Mouse (Mus musculus): ENCODE data around the gene Ccdc137. TPM values are rescaled to one million over a fixed set of nuclear protein-coding genes. Genes with fewer than 3 reads are reported as not detected.

Ccdc137 gene
- polyA plus RNA-seq, 1 experiment from 2014 or later = 18.6 TPM

DNA sequence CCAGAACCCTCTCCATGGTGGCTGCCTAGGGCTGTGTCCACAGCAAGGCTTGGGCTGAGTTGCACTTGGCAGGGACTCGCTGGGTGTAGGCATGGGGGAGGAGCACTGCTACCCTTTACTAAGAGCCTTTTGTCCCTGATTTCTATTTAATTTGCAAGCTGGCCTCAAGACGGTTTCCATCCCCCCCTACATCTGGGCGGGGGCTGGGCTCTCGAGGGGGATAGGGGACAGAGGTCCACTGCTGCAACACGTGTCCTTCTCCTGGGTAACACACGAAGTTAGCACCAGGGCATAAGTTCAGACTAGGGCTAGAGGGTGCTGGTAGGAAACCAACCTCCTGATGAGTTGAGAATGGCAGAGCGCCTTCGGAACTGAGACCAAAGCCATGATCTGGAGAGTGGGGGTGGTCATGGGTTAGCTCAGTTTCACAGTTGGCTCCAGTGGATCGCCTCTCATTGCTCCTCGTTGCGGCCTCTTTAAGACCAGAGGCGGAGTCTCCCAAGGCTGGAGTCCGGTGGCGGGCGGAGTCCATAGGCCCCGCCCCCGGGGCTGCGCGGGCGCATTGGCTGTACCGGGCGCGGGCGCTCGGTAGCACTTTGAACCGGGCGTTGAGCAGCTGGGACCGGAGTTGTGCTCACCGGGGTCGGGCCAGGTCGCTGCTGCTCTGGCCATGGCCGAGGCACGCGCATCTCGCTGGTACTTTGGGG is 33.6 kb downstream of the Ccdc137 start, which contains the start of gene Slc25a10:
Slc25a10 (plus strand) TSS at position 524 of the 707 bp plus-strand sequence.
- no peaks in the 10 kb centered on the region for H3K9me3 ChIP-seq (replicated peaks; ENCODE audit: control insufficient read depth, low read length)
- H3K4me3 ChIP-seq (ENCODE audit: low read depth, low read length) = peak within 1 kb of the TSS; percentile 95
- ATAC-seq (peak; percentile 85), DNase-seq (ENCODE audit: low spot score) (peak; percentile 93)
- H3K27me3 ChIP-seq (replicated peaks; ENCODE audit: control insufficient read depth, insufficient read depth, low read length) = no peaks in the 10 kb centered on the region
- peak within 1 kb of the TSS; percentile 80 for H3K9ac ChIP-seq (ENCODE audit: low read length)
- H3K36me3 ChIP-seq (ENCODE audit: control insufficient read depth, insufficient read depth, low read length) = peaks cover 60% of the 10 kb centered on the region
- peak within 1 kb of the TSS; percentile 76 for H3K27ac ChIP-seq (ENCODE audit: low read depth, low read length)
- WGBS = 0% methylated on average over 35 of the region's 35 CpGs
- peaks cover 18% of the 10 kb centered on the region for H3K4me1 ChIP-seq (ENCODE audit: control insufficient read depth, insufficient read depth, low read length)
- peak within 1 kb of the TSS; percentile 98 for H3K4me2 ChIP-seq (ENCODE audit: low read length)

DNA sequence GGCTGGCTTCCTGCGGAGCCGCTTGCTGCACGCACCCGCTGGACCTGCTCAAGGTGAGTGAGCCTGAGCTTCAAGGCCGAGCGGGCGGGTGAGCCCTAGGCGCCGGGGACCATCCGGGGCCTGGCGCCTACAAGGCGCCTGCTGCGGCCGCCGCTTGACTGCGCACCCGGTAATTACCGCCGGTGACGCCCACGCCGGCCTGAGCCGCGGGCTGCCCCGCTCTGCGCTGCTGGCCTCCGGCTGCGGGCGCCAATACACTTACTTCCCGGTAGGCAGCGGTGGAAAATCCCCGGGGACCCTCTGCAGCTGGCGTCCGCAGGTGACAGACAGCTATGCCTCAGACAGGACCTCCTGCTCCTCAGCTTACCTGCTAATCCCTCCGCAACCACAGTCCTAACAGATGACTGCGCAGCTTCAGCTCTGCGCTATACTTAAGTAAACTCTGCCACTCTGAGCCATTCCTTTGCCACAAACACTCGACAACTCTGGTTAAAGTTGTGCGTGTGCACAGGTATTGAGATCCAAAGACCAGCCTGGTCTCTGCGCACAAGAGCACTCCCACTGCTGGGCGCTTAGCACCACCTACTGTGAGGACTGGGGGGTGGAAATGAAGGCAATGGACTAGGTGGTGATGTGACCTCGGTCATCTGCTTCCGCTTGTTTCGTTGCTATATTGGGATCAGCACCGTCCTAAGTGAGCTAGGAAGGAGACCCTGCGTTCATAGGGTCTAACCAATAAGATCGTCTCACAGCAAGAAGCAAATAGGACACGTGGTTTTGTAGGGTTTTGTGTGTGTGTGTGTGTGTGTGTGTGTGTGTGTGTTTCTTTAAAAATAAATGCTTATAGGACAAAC is 34.3 kb downstream of the Ccdc137 start:
- peaks cover 18% of the 10 kb centered on the region for H3K4me1 ChIP-seq (ENCODE audit: control insufficient read depth, insufficient read depth, low read length)
- H3K27me3 ChIP-seq (replicated peaks; ENCODE audit: control insufficient read depth, insufficient read depth, low read length) = no peaks in the 10 kb centered on the region
- DNase-seq (ENCODE audit: low spot score) = peak; percentile 49
- H3K4me3 ChIP-seq (ENCODE audit: low read depth, low read length) = peak overlapping the region; percentile 95
- peak; percentile 32 for ATAC-seq
- no peaks in the 10 kb centered on the region for H3K9me3 ChIP-seq (replicated peaks; ENCODE audit: control insufficient read depth, low read length)
- peak overlapping the region; percentile 98 for H3K4me2 ChIP-seq (ENCODE audit: low read length)
- under 1% methylated on average over 48 of the region's 48 CpGs for WGBS
- H3K27ac ChIP-seq (ENCODE audit: low read depth, low read length) = peak overlapping the region; percentile 76
- peak overlapping the region; percentile 80 for H3K9ac ChIP-seq (ENCODE audit: low read length)
- peaks cover 60% of the 10 kb centered on the region for H3K36me3 ChIP-seq (ENCODE audit: control insufficient read depth, insufficient read depth, low read length)

DNA sequence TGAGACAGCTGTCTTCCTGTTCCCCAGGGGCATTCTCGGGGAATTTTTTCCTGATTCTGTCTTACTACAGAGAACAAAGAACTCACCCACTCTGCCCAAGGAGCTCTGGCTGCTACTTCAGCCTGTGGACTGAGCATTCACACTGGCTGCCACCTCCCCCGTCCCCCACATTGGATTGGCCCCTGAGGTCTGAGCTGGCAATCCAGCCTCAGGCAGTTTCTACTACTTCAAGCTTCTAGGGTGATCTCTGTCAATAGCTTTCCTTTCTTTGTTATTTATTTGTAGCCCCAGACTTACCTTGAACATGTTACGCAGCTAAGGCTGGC is 34.9 kb downstream of the Ccdc137 start:
- ATAC-seq = no peak
- peak overlapping the region; percentile 80 for H3K9ac ChIP-seq (ENCODE audit: low read length)
- peak overlapping the region; percentile 98 for H3K4me2 ChIP-seq (ENCODE audit: low read length)
- H3K27ac ChIP-seq (ENCODE audit: low read depth, low read length) = no peak overlapping the region; the same call in 1 of the 2 replicates
- no peaks in the 10 kb centered on the region for H3K9me3 ChIP-seq (replicated peaks; ENCODE audit: control insufficient read depth, low read length)
- H3K36me3 ChIP-seq (ENCODE audit: control insufficient read depth, insufficient read depth, low read length) = peaks cover 60% of the 10 kb centered on the region
- WGBS = 23% methylated on average over 3 of the region's 3 CpGs
- no peak for DNase-seq (ENCODE audit: low spot score)
- H3K4me3 ChIP-seq (ENCODE audit: low read depth, low read length) = peak overlapping the region; percentile 95
- H3K27me3 ChIP-seq (replicated peaks; ENCODE audit: control insufficient read depth, insufficient read depth, low read length) = no peaks in the 10 kb centered on the region
- H3K4me1 ChIP-seq (ENCODE audit: control insufficient read depth, insufficient read depth, low read length) = peaks cover 18% of the 10 kb centered on the region

DNA sequence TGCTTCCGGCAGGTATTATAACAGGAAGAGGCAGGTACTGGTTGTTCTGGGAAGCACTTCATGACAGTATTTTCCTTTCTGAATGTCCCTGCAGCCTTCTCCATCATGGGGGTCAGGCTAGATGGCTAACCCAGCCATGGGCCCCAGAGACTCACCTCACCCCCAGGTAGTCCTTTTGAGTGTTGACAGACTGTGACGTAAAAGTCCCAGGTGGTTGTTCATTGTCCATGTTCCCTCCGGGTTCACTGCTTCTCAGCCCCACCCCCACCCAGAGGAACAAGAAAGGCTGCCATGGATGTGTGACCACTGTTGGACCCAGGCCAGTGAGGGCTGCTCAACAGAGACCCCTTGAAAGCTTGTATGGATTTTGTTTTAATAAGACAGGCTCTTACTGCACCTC is 35.4 kb downstream of the Ccdc137 start:
- 51% methylated on average over 3 of the region's 3 CpGs for WGBS
- peaks cover 18% of the 10 kb centered on the region for H3K4me1 ChIP-seq (ENCODE audit: control insufficient read depth, insufficient read depth, low read length)
- DNase-seq (ENCODE audit: low spot score) (no peak), ATAC-seq (no peak)
- H3K27me3 ChIP-seq (replicated peaks; ENCODE audit: control insufficient read depth, insufficient read depth, low read length) = no peaks in the 10 kb centered on the region
- H3K9me3 ChIP-seq (replicated peaks; ENCODE audit: control insufficient read depth, low read length) = no peaks in the 10 kb centered on the region
- no peak overlapping the region for H3K27ac ChIP-seq (ENCODE audit: low read depth, low read length)
- H3K4me2 ChIP-seq (ENCODE audit: low read length) = peak overlapping the region; percentile 98
- peaks cover 59% of the 10 kb centered on the region for H3K36me3 ChIP-seq (ENCODE audit: control insufficient read depth, insufficient read depth, low read length)
- peak overlapping the region; percentile 80 for H3K9ac ChIP-seq (ENCODE audit: low read length)
- peak overlapping the region; percentile 95 for H3K4me3 ChIP-seq (ENCODE audit: low read depth, low read length)

DNA sequence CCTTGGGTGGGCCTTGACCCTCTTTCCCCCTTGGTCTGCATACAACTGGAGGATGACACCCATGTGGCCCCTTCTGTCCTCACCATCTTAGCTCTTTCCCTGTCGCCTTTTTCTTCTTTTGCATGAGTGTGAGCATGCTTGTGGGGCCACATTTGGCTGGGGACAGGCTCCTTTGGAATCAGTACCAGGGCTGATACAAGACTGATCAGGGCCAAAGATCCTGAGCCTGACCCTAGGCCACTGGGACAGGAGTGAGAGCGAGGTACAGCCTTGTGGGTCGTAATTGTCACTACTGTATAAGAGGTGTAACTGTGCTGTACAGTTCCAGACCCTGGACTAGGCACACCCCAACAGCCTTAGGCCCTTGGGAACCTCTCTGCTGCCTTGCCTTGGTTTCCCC is 36.0 kb downstream of the Ccdc137 start:
- Histone ChIP-seq H3K4me2 (ENCODE audit: low read length) (peak overlapping the region; percentile 98; the same call in 1 of the 2 replicates), H3K36me3 (ENCODE audit: control insufficient read depth, insufficient read depth, low read length) (peaks cover 59% of the 10 kb centered on the region), H3K9me3 (replicated peaks; ENCODE audit: control insufficient read depth, low read length) (no peaks in the 10 kb centered on the region), H3K4me1 (ENCODE audit: control insufficient read depth, insufficient read depth, low read length) (peaks cover 18% of the 10 kb centered on the region), H3K9ac (ENCODE audit: low read length) (0 out of 2 replicates have a peak overlapping the region, but pooled peaks have one; percentile 80), H3K27ac (ENCODE audit: low read depth, low read length) (no peak overlapping the region), H3K27me3 (replicated peaks; ENCODE audit: control insufficient read depth, insufficient read depth, low read length) (no peaks in the 10 kb centered on the region), H3K4me3 (ENCODE audit: low read depth, low read length) (no peak overlapping the region)
- WGBS = 81% methylated on average over 3 of the region's 3 CpGs
- DNase-seq (ENCODE audit: low spot score) (no peak), ATAC-seq (no peak)

DNA sequence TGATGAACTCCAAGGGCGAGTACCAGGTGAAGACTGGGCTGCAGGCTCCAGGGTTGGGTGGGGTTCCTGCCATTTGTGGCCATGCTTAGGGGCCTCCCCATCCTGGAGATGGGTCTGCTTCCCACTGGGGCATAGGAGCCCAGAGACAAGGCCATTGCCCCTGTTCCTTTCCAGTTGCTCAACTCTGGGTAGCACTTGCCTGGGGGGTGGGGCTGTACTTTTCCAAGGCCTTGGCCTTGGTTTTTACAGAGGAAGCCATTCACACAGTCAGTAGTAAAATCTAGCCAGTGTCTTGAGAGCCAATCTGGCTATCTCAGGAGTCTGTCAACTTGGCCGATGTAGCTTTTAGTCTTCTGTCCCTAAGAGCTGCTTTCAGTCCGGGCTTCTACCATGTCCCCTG is 39.5 kb downstream of the Ccdc137 start:
- ATAC-seq = no peak
- Histone ChIP-seq H3K27me3 (replicated peaks; ENCODE audit: control insufficient read depth, insufficient read depth, low read length) (no peaks in the 10 kb centered on the region), H3K4me2 (ENCODE audit: low read length) (no peak overlapping the region), H3K36me3 (ENCODE audit: control insufficient read depth, insufficient read depth, low read length) (peaks cover 49% of the 10 kb centered on the region), H3K9me3 (replicated peaks; ENCODE audit: control insufficient read depth, low read length) (no peaks in the 10 kb centered on the region), H3K4me1 (ENCODE audit: control insufficient read depth, insufficient read depth, low read length) (peaks cover 10% of the 10 kb centered on the region), H3K27ac (ENCODE audit: low read depth, low read length) (no peak overlapping the region), H3K9ac (ENCODE audit: low read length) (no peak overlapping the region), H3K4me3 (ENCODE audit: low read depth, low read length) (no peak overlapping the region)
- WGBS = 89% methylated on average over 3 of the region's 3 CpGs
- no peak for DNase-seq (ENCODE audit: low spot score)

DNA sequence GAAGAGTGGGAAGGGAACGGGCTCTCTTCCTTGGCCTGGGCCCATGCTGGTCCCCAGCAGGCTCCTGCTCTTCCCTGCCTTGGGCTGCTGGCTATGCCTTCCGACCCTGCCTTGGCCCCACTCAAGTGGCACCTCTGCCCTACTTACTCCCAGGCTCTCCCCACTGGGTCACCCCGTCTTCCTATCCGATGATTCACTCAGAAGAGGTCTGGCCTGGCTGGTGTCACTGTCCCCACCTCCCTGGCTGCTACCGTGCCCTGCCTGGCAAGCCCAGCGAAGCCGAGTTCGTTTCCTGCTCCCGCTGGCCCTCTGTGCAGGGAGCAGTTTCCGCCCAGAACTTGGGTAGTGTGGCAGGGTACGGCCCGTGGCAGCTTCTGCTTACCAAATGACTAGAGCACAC is 40.3 kb downstream of the Ccdc137 start:
- Histone ChIP-seq H3K27me3 (replicated peaks; ENCODE audit: control insufficient read depth, insufficient read depth, low read length) (no peaks in the 10 kb centered on the region), H3K4me2 (ENCODE audit: low read length) (no peak overlapping the region), H3K4me1 (ENCODE audit: control insufficient read depth, insufficient read depth, low read length) (peaks cover 4% of the 10 kb centered on the region), H3K27ac (ENCODE audit: low read depth, low read length) (no peak overlapping the region), H3K9ac (ENCODE audit: low read length) (no peak overlapping the region), H3K9me3 (replicated peaks; ENCODE audit: control insufficient read depth, low read length) (no peaks in the 10 kb centered on the region), H3K4me3 (ENCODE audit: low read depth, low read length) (no peak overlapping the region), H3K36me3 (ENCODE audit: control insufficient read depth, insufficient read depth, low read length) (peaks cover 49% of the 10 kb centered on the region)
- no peak for ATAC-seq
- 95% methylated on average over 12 of the region's 12 CpGs for WGBS
- DNase-seq (ENCODE audit: low spot score) = no peak

DNA sequence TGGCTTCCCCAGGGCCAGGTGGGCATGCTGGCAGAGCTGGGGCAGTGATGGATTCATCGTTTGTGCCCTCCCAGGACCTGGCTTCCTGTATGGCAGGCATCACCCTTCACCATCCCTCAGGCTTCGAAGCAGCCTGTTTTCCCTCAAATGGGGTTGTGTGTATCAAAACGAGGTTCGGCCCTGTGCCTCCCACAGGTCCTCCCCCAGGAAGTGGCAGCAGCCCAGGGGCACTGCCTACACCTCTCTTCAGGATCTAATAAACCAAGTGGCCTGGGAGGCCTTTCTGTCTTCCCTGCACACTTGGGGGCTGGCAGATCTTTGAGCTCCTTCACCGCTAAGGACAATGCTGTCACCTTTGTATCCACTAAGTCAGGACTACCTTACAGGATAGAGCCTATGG is 41.0 kb downstream of the Ccdc137 start:
- Histone ChIP-seq H3K9me3 (replicated peaks; ENCODE audit: control insufficient read depth, low read length) (no peaks in the 10 kb centered on the region), H3K4me1 (ENCODE audit: control insufficient read depth, insufficient read depth, low read length) (no peaks in the 10 kb centered on the region), H3K27me3 (replicated peaks; ENCODE audit: control insufficient read depth, insufficient read depth, low read length) (no peaks in the 10 kb centered on the region), H3K27ac (ENCODE audit: low read depth, low read length) (no peak overlapping the region), H3K4me2 (ENCODE audit: low read length) (no peak overlapping the region), H3K36me3 (ENCODE audit: control insufficient read depth, insufficient read depth, low read length) (peaks cover 49% of the 10 kb centered on the region), H3K9ac (ENCODE audit: low read length) (no peak overlapping the region), H3K4me3 (ENCODE audit: low read depth, low read length) (no peak overlapping the region)
- DNase-seq (ENCODE audit: low spot score) = no peak
- no peak for ATAC-seq
- WGBS = 95% methylated on average over 5 of the region's 5 CpGs

DNA sequence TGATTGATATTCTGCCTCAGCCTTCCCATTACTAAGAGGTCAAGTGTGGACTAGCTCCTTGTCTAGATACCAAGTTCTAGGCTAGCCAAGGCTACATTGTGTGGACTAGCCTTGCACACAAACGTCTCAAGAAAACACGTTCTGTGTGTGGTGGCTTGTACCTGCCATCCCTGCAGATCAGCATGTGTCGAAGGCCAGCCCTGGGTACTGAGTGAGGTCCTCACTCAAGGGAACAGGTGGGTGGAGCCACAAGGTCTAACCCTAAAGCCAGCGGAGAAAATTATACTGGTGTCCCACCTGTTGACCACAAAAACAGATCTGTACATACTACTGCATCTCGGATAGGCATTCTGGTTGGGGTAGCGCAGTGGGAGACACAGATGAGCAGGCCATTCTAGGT is 42.0 kb downstream of the Ccdc137 start:
- H3K4me3 ChIP-seq (ENCODE audit: low read depth, low read length) = no peak overlapping the region
- DNase-seq (ENCODE audit: low spot score) (no peak), ATAC-seq (no peak)
- WGBS = 87% methylated on average over 6 of the region's 6 CpGs
- no peak overlapping the region for H3K9ac ChIP-seq (ENCODE audit: low read length)
- no peak overlapping the region for H3K4me2 ChIP-seq (ENCODE audit: low read length)
- no peaks in the 10 kb centered on the region for H3K27me3 ChIP-seq (replicated peaks; ENCODE audit: control insufficient read depth, insufficient read depth, low read length)
- H3K9me3 ChIP-seq (replicated peaks; ENCODE audit: control insufficient read depth, low read length) = no peaks in the 10 kb centered on the region
- H3K27ac ChIP-seq (ENCODE audit: low read depth, low read length) = no peak overlapping the region
- peaks cover 42% of the 10 kb centered on the region for H3K36me3 ChIP-seq (ENCODE audit: control insufficient read depth, insufficient read depth, low read length)
- H3K4me1 ChIP-seq (ENCODE audit: control insufficient read depth, insufficient read depth, low read length) = no peaks in the 10 kb centered on the region
